Mouse (Mus musculus) bone marrow macrophage, adult 2 months (primary cell): ENCODE measurements around the gene Lrrn4cl.

Experiments
- CTCF ChIP-seq: IDR thresholded peaks from 2 replicates; pipeline ENCODE4 v1.5.1; 2012; ENCODE audit warnings: low read depth, mild to moderate bottlenecking, low read length, moderate library complexity
- POLR2A ChIP-seq: IDR thresholded peaks from 2 replicates; pipeline ENCODE4 v1.6.1; 2012; ENCODE audit warnings: mild to moderate bottlenecking, low read depth, low read length, borderline replicate concordance

GRCm38 (mm10) chr19:8817001-8817400 is 33.6 kb upstream of the Lrrn4cl start:
- TF ChIP-seq CTCF (no peak), POLR2A (no peak)
